Mouse (Mus musculus) c-Kit-positive CD71-positive TER-119-positive erythroid progenitor cells, embryonic 14.5 days (primary cell): ENCODE measurements around the gene Plau.

ENCODE experiments used
- DNase-seq: peaks from one replicate; pipeline ENCODE4 v3.0.0-alpha.2; 2013; ENCODE audit warnings: low spot score

The Plau gene

GRCm38 (mm10) chr14:20836171-20836904, at the start of gene Plau:
Plau (plus strand) TSS chr14:20836660.
- DNase-seq, result peak; percentile 25

GRCm38 (mm10) chr14:20788151-20788550, 48.3 kb upstream of the Plau start:
- no peak for DNase-seq

GRCm38 (mm10) chr14:20789593-20789992, 46.9 kb upstream of the Plau start:
- no peak for DNase-seq

- DNase-seq, result no peak
Observed at GRCm38 (mm10) chr14:20790445-20790844, 46.0 kb upstream of the Plau start.

GRCm38 (mm10) chr14:20790996-20791395, 45.5 kb upstream of the Plau start:
- DNase-seq, result no peak

GRCm38 (mm10) chr14:20791511-20792242, 44.8 kb upstream of the Plau start:
- DNase-seq, result no peak

GRCm38 (mm10) chr14:20792243-20792921, 44.1 kb upstream of the Plau start:
- DNase-seq, result no peak

- no peak for DNase-seq
Observed at GRCm38 (mm10) chr14:20792922-20793757, 43.3 kb upstream of the Plau start.

- DNase-seq, result peak; percentile 76
Observed at GRCm38 (mm10) chr14:20793758-20794531, 42.5 kb upstream of the Plau start, which contains the start of gene Camk2g. Camk2g (minus strand) TSS chr14:20794088.

- no peak for DNase-seq
Observed at GRCm38 (mm10) chr14:20794589-20794988, 41.9 kb upstream of the Plau start.

GRCm38 (mm10) chr14:20795423-20796152, 40.9 kb upstream of the Plau start:
- DNase-seq, result no peak

GRCm38 (mm10) chr14:20796170-20796569, 40.3 kb upstream of the Plau start:
- DNase-seq, result no peak

GRCm38 (mm10) chr14:20796643-20797042, 39.8 kb upstream of the Plau start:
- no peak for DNase-seq

- DNase-seq, result no peak
Observed at GRCm38 (mm10) chr14:20798300-20798699, 38.2 kb upstream of the Plau start.

- peak; percentile 83 for DNase-seq
Observed at GRCm38 (mm10) chr14:20798761-20799160, 37.7 kb upstream of the Plau start.

- no peak for DNase-seq
Observed at GRCm38 (mm10) chr14:20802926-20803605, 33.4 kb upstream of the Plau start.

- peak; percentile 69 for DNase-seq
Observed at GRCm38 (mm10) chr14:20803606-20803938, 32.9 kb upstream of the Plau start.

GRCm38 (mm10) chr14:20804481-20804880, 32.0 kb upstream of the Plau start:
- no peak for DNase-seq

- no peak for DNase-seq
Observed at GRCm38 (mm10) chr14:20804964-20805672, 31.3 kb upstream of the Plau start.
